Mouse (Mus musculus) liver, embryonic 14.5 days (tissue): ENCODE data around the gene Olfr1368.

Experiments used
- CTCF ChIP-seq: IDR thresholded peaks from 2 replicates; pipeline ENCODE4 v1.5.1; 2016; ENCODE audit warnings: antibody characterized with exemption, low read depth, control low read depth
- EP300 ChIP-seq: IDR thresholded peaks from 2 replicates; pipeline ENCODE4 v1.6.1; 2016; ENCODE audit warnings: antibody characterized with exemption, low read depth

DNA sequence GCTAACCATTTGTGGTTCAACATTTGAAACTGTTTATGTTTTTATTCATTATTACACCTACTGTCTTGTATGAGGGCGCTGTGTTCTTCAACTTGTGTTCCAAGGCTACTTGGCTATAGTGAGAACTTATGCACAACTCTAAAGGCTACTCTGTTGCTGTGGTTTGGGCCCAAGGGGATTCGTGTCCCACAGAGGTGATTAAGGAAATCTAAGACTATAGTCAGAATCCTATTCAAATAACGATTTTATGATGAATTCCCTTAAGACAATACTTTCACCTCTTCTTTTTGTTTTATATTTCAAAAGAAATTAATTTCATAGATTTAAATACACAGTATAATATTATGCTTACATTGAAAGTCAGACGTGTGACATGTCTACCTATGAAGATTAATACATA, at the start of gene Olfr1368:
- TF ChIP-seq CTCF (no peak), EP300 (no peak)
